Mouse (Mus musculus) liver, embryonic 15.5 days (tissue): ENCODE data around the gene Slc22a23. TPM values are rescaled to one million over a fixed set of nuclear protein-coding genes. Genes with fewer than 3 reads are reported as not detected.

Experiments
- ATAC-seq: fragments of 200-750 bp; cut with Nextera tagmentation; 2 replicates; pipeline ENCODE4 v1.8.0; 2017; ENCODE audit warnings: moderate number of reproducible peaks, mild to moderate bottlenecking, moderate library complexity; ENCODE audit not compliant: insufficient read depth
- H3K27ac ChIP-seq: fragments of 300-500 bp; sonication (generic); replicated peaks from 2 replicates; pipeline ENCODE4 v1.5.1; 2015; ENCODE audit warnings: mild to moderate bottlenecking, inconsistent platforms
- H3K27me3 ChIP-seq: fragments of 300-500 bp; sonication (generic); 2 replicates; pipeline ENCODE4 v1.6.1; 2015; ENCODE audit warnings: mild to moderate bottlenecking, inconsistent platforms
- H3K36me3 ChIP-seq: fragments of 300-500 bp; sonication (generic); replicated peaks from 2 replicates; pipeline ENCODE4 v1.6.1; 2015; ENCODE audit warnings: moderate library complexity, mild to moderate bottlenecking, inconsistent platforms
- H3K4me1 ChIP-seq: fragments of 300-500 bp; sonication (generic); replicated peaks from 2 replicates; pipeline ENCODE4 v1.6.1; 2015; ENCODE audit warnings: inconsistent platforms
- H3K4me2 ChIP-seq: fragments of 300-500 bp; sonication (generic); 2 replicates; pipeline ENCODE4 v1.6.1; 2015; ENCODE audit warnings: moderate library complexity, mild to moderate bottlenecking, inconsistent platforms
- H3K4me3 ChIP-seq: fragments of 300-500 bp; sonication (generic); replicated peaks from 2 replicates; pipeline ENCODE4 v1.5.1; 2015; ENCODE audit warnings: mild to moderate bottlenecking, inconsistent platforms
- H3K9ac ChIP-seq: fragments of 300-500 bp; sonication (generic); 2 replicates; pipeline ENCODE4 v1.6.1; 2015; ENCODE audit warnings: moderate library complexity, mild to moderate bottlenecking, inconsistent platforms
- H3K9me3 ChIP-seq: fragments of 300-500 bp; sonication (generic); replicated peaks from 2 replicates; pipeline ENCODE4 v1.6.1; 2016; ENCODE audit warnings: inconsistent platforms
- WGBS: fragments of 180-500 bp; shearing (Covaris S2); methylation state at CpG from one replicate; pipeline ENCODE4 v1.1.7; 2015; ENCODE audit warnings: mixed read lengths; ENCODE audit not compliant: insufficient replicate concordance; 5-methylcytosine and 5-hydroxymethylcytosine counted together
- polyA plus RNA-seq: library from polyadenylated mRNA; unstranded; fragments of >200 nt; fragmentation: Nextera tagmentation; extraction: Ambion mirVana; gene quantifications from 2 replicates; pipeline ENCODE4 v1.2.1, GENCODE M21; 2015

The Slc22a23 gene
- polyA plus RNA-seq, 1 experiment from 2014 or later, result 7.4 TPM

DNA sequence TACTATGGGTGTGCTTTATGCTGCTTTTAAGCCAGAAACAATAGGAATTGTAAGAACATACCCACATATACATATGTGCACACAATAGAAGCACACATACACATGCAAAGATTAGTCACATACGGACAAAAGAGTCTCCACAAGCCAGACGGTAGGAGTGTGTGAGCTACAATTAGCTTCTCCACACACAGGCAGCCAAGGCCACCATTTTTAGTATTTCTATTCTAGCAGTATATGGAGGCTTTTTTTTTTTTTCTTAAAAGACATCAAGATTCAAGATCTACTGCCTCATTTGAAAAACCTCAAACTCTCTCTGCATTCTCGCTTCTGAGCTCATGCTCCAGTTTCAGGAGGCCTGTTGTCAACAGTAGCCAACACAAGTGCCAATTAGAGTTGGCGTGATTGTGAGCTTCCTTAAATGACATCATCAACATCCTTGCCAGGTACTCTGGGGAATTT lies 31.9 kb downstream of the Slc22a23 start:
- peaks cover 23% of the 10 kb centered on the region for H3K36me3 ChIP-seq
- peaks cover 92% of the 10 kb centered on the region for H3K4me1 ChIP-seq
- no peaks in the 10 kb centered on the region for H3K27me3 ChIP-seq
- no peak for ATAC-seq
- H3K27ac ChIP-seq, result peak overlapping the region; percentile 89
- peak overlapping the region; percentile 4; the same call in 1 of the 2 replicates for H3K4me3 ChIP-seq
- peak overlapping the region; percentile 28 for H3K9ac ChIP-seq
- H3K9me3 ChIP-seq, result no peaks in the 10 kb centered on the region
- peak overlapping the region; percentile 46 for H3K4me2 ChIP-seq
- 56% methylated on average over 4 of the region's 4 CpGs for WGBS

DNA sequence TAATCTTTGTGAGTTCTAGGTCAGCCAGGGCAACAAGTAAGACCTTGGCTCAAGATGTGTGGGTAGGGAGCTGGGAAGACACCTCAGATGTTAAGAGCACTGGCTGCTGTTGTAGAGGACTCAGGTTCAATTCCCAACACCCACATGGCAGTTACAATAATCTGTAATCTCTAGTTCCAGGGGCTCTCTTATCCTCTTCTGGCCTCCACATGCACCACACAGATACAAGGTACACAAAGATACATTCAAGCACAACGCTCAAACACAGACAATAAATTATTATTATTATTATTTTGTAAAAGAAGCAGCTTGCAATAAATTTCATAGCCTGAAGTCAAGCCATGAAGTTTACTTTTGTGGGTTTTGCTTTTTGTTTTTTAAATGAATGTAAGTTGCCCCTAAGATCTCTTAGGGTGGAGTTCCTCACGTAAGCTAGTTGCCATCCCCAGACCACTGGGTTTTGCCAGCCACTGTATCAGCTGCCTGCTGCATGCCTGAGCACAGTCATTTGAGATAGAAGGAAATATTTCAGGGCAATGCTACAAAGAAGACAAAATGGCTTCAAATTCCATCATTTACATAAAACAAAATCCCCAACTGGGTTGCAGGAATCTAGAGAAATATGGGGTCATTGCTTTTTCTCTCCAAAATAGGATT lies 32.5 kb downstream of the Slc22a23 start:
- 25% methylated on average over 2 of the region's 2 CpGs for WGBS
- no peaks in the 10 kb centered on the region for H3K9me3 ChIP-seq
- H3K9ac ChIP-seq, result peak overlapping the region; percentile 28
- H3K4me3 ChIP-seq, result peak overlapping the region; percentile 4; the same call in 1 of the 2 replicates
- no peaks in the 10 kb centered on the region for H3K27me3 ChIP-seq
- peaks cover 19% of the 10 kb centered on the region for H3K36me3 ChIP-seq
- H3K4me2 ChIP-seq, result peak overlapping the region; percentile 46
- peak; percentile 92 for ATAC-seq
- H3K4me1 ChIP-seq, result peaks cover 93% of the 10 kb centered on the region
- peak overlapping the region; percentile 89 for H3K27ac ChIP-seq

DNA sequence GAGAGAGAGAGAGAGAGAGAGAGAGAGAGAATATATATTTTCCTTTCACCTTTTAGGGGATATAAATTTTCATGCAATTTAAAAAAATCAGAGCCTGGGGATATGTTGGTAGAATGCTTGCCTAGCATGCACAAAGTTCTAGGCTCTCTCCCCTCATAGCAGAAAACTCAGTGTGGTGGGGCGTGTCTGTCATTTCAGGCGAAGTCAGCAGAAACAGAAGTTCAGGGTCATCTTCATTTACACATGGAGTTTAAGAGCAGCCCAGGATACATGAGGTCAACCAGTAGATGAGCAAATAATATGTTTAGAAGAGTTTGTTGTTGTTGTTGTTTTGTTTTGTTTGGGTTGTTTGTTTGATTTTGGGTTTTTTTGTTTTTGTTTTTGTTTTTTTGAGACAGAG lies 33.4 kb downstream of the Slc22a23 start:
- peak overlapping the region; percentile 89 for H3K27ac ChIP-seq
- no peaks in the 10 kb centered on the region for H3K9me3 ChIP-seq
- 20% methylated on average over 2 of the region's 2 CpGs for WGBS
- peaks cover 11% of the 10 kb centered on the region for H3K36me3 ChIP-seq
- ATAC-seq, result no peak
- H3K4me3 ChIP-seq, result no peak overlapping the region
- H3K4me2 ChIP-seq, result peak overlapping the region; percentile 46
- H3K4me1 ChIP-seq, result peaks cover 93% of the 10 kb centered on the region
- H3K27me3 ChIP-seq, result no peaks in the 10 kb centered on the region
- no peak overlapping the region for H3K9ac ChIP-seq

DNA sequence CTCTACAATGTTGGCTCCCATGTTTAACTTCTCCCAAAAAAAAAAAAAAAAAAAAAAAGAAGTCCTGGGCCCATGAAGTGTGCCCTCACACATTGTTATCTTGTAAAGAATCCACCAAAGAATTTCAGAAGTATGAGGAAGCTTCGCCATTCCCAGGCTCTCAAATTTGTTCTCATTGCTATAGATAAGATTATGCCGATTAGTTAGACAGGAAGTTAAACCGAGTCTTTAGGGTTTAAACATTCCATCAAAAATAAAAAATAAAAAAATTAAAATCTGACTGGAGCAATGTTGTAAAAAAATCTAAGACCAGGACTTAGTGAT lies 36.4 kb downstream of the Slc22a23 start:
- ATAC-seq, result no peak
- 29% methylated on average over 3 of the region's 3 CpGs for WGBS
- H3K4me1 ChIP-seq, result peaks cover 82% of the 10 kb centered on the region
- peaks cover 27% of the 10 kb centered on the region for H3K36me3 ChIP-seq
- H3K4me3 ChIP-seq, result no peak overlapping the region
- H3K27ac ChIP-seq, result peak overlapping the region; percentile 64
- no peaks in the 10 kb centered on the region for H3K27me3 ChIP-seq
- H3K9me3 ChIP-seq, result no peaks in the 10 kb centered on the region
- no peak overlapping the region for H3K9ac ChIP-seq
- peak overlapping the region; percentile 38 for H3K4me2 ChIP-seq

DNA sequence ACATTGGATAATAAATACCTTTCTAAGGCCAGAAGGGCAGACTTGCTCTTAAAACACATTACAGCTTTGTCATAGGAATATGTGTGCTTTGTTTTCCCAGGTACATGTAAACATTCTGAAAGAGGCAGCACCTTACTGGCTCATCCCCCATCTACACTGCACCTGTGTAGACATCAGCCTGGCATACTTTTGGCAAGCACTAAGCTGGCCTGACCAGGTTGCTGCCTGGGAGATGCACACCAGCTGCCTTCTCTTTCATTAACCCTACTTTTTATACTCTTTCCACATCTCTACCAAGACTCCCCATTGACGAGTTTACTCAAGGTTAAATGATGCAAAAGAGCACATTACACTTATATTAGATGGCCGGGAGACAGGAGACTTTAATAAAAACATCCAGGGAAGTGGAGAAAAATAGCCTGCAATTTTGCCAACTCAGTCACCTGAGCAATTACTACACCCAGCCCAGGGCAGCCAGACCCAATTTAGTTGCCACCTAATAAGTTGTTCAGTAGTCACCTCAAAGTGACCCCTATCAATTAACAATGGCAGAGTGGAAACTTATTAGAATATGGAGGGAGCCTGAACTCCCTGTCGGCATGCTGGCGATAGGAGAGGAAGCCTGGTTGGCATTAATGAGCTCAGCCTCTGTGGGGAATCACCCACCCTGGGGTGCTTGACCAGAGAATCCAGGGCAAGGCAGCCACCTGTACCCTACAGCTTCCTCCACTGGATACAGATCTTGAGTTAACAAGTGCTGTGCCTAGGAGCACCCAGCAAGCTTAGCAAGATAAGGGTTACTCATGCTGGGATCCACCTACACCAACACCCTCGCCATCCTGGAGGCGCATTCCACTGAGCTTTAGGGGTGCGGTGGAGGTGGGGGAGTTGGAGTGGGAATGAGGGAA lies 37.0 kb downstream of the Slc22a23 start:
- Histone ChIP-seq H3K27me3 (no peaks in the 10 kb centered on the region), H3K9me3 (no peaks in the 10 kb centered on the region), H3K4me1 (peaks cover 76% of the 10 kb centered on the region), H3K36me3 (peaks cover 33% of the 10 kb centered on the region), H3K27ac (peak overlapping the region; percentile 60), H3K4me2 (peak overlapping the region; percentile 38), H3K4me3 (no peak overlapping the region), H3K9ac (no peak overlapping the region)
- WGBS, result 59% methylated on average over 7 of the region's 7 CpGs
- ATAC-seq, result peak; percentile 38

DNA sequence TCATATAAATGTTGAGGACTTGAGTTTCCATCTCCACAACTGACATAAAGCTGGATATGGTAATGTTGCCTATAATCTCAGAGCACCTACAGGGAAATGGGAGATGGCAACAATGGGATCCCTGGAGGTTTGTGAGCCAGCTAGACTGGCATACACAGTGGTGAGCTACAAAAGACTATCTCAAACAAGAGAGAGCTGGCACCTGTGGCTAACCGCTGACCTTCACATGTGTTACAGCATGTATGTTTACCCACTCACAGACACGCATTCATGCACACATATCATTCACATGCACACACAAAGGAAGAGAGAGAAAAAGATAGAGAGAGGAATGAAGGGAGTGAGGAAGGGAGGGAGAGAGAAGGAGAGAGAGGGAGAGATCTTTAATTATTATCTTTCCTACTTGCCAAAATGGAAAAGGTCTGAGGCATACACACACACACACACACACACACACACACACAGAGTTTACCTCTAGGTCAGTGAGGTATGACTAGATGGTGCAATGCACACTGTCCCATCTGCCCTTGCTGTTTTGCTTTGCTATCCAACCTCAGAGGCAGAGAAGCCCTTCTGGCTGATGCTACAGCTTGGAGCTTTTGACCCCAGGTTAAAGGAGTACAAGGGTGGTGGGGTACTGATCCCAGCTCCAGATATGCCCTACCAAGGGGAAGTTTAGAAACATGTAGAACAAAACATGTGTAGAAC lies 38.9 kb downstream of the Slc22a23 start:
- no peak; the same call in 1 of the 2 replicates for ATAC-seq
- peaks cover 51% of the 10 kb centered on the region for H3K36me3 ChIP-seq
- peak overlapping the region; percentile 31; the same call in 1 of the 2 replicates for H3K27ac ChIP-seq
- H3K9ac ChIP-seq, result no peak overlapping the region
- no peaks in the 10 kb centered on the region for H3K9me3 ChIP-seq
- H3K4me2 ChIP-seq, result no peak overlapping the region
- H3K4me3 ChIP-seq, result no peak overlapping the region
- H3K4me1 ChIP-seq, result peaks cover 73% of the 10 kb centered on the region
- 81% methylated on average over 2 of the region's 2 CpGs for WGBS
- H3K27me3 ChIP-seq, result no peaks in the 10 kb centered on the region

DNA sequence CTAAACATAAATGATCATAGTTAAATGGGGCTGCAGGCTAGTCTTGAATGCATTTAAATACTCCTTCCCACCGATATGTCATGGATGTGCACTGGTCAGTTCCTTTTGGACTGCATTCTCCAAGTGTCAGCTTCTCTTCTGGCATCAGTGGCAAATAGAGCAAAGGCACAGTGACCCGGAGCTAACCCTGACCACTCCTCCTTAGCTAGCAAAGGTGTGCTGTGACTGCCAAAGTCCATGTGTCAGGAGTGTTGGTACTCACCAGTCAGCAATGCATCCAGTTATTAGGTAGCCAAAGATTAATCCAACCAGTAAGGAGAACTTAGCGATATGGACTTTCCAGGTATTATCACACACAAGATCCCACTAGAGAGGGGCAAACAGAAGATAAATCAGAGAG lies 40.1 kb downstream of the Slc22a23 start:
- ATAC-seq, result no peak

DNA sequence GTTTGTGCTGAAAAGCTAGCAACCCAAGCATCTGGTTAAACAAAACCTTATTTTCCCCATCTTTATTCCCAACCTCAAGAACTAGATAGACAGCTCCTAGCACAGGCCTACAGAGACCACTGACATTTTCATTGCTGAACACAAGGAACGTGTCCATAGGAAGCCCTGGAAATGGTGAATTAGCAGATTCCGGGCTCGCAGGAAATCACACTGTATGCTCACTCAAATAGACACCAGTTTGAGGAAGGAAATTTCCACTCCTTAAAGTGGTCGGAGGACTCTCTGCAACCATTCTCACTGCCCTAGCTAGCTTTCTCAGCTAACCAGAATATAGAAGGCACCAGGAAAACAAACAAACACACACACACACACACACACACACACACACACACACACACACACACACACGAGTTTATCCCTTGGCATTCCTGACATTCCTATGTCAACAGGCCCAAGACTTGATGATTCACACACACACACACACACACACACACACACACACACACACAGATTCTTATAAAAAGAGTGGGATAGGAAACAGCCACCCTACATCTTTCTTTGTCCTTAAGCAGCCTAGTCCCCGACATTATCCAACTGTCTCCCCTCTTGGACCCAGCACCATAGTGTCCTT lies 41.5 kb downstream of the Slc22a23 start:
- no peak overlapping the region for H3K4me2 ChIP-seq
- H3K9me3 ChIP-seq, result no peaks in the 10 kb centered on the region
- no peak overlapping the region for H3K9ac ChIP-seq
- H3K27me3 ChIP-seq, result no peaks in the 10 kb centered on the region
- no peak overlapping the region for H3K4me3 ChIP-seq
- no peak for ATAC-seq
- no peak overlapping the region for H3K27ac ChIP-seq
- 54% methylated on average over 6 of the region's 6 CpGs for WGBS
- H3K36me3 ChIP-seq, result peaks cover 68% of the 10 kb centered on the region
- H3K4me1 ChIP-seq, result peaks cover 78% of the 10 kb centered on the region

More for the DNA sequence above, 40.1 kb downstream of the Slc22a23 start:
- no peaks in the 10 kb centered on the region for H3K27me3 ChIP-seq
- H3K4me3 ChIP-seq, result no peak overlapping the region
- 85% methylated on average over 3 of the region's 3 CpGs for WGBS
- no peak overlapping the region for H3K4me2 ChIP-seq
- H3K4me1 ChIP-seq, result peaks cover 76% of the 10 kb centered on the region
- H3K36me3 ChIP-seq, result peaks cover 58% of the 10 kb centered on the region
- no peaks in the 10 kb centered on the region for H3K9me3 ChIP-seq
- no peak overlapping the region for H3K9ac ChIP-seq
- no peak overlapping the region for H3K27ac ChIP-seq

DNA sequence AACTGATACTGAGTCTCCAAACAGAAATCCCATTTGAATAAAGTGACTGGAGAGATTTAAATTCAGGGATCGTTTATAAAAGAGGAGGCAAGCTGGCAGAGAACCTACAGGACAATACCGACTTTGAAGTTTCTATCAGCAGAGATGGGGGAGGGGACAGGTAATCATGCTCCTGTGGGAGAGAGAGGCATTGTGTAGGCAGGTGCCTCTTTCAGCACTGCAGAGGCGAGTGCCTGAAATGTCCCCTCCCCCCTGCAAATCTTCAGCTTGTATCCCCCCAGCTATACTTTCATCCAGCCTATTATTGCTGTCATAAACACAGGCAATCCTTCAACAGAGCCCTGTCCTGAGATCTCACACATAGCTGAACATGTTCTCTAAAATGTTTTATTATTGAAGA lies 43.4 kb downstream of the Slc22a23 start:
- Histone ChIP-seq H3K36me3 (peaks cover 87% of the 10 kb centered on the region), H3K4me1 (peaks cover 64% of the 10 kb centered on the region), H3K27ac (0 out of 2 replicates have a peak overlapping the region, but pooled peaks have one; percentile 10), H3K27me3 (no peaks in the 10 kb centered on the region), H3K9me3 (no peaks in the 10 kb centered on the region), H3K4me2 (no peak overlapping the region), H3K4me3 (no peak overlapping the region), H3K9ac (no peak overlapping the region)
- WGBS, result 66% methylated on average over 3 of the region's 3 CpGs
- no peak for ATAC-seq

DNA sequence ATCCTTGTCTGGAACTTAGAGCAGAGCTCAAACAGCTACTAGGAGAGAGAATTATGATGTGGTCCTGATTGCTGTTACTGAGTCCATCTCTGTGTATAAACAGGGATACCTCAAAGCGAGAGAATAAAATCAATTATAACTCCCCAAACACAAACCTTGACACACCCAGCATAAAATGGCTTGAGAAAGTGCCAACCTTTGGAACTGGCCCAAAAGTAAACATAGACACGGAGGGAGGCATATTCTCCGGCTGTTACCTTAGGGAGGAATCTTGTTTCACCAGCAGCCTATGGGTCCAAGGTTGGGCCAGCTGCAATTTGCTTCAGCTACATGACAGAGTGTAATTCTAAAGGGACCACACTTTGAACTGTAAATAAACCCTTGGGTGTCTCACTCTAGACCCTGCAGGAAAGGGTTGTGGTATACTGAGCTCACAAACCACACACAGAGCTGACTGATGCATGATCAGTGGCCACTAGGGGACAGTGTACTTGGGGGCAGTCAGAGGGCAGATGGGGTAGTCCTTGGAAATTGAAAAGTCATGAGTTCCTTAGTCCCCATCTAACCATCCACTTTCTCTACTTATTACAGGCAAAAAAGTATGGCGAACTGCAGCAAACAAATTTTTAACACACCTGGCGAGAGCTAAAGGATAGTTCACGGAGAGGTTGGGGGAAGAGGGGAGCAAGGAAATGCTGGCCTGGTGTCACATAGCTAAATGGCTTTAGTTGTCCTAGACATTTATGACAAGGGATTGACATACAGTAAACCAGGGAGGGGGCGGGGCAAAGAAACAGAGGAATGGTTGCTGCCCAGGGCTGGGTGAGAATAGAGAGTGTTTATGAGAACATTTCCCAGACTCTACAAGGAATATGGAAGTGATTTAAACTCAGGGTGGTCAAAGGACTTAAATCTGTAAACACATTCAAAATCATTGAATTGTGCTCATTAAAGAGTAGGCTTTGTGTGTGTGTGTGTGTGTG lies 45.3 kb downstream of the Slc22a23 start:
- Histone ChIP-seq H3K27ac (peak overlapping the region; percentile 64), H3K4me3 (no peak overlapping the region), H3K9me3 (no peaks in the 10 kb centered on the region), H3K4me1 (peaks cover 48% of the 10 kb centered on the region), H3K27me3 (no peaks in the 10 kb centered on the region), H3K4me2 (no peak overlapping the region), H3K9ac (no peak overlapping the region), H3K36me3 (peaks cover 92% of the 10 kb centered on the region)
- 73% methylated on average over 7 of the region's 7 CpGs for WGBS
- ATAC-seq, result peak; percentile 75
